Mouse (Mus musculus) lung, adult 18-20 months (tissue): Measurements from ENCODE around the gene Khdrbs2.
"Not testable (repeated sequence)": the region's sequence is repeated elsewhere in the genome, so short reads cannot be mapped to it uniquely, and the experiment has no call there.

Experiments used
- DNase-seq, 2 experiments: peaks; one replicate each; pipeline ENCODE4 v3.0.0; 2022; ENCODE audit warnings: mixed read lengths in 2 of 2

Gene Khdrbs2

DNA sequence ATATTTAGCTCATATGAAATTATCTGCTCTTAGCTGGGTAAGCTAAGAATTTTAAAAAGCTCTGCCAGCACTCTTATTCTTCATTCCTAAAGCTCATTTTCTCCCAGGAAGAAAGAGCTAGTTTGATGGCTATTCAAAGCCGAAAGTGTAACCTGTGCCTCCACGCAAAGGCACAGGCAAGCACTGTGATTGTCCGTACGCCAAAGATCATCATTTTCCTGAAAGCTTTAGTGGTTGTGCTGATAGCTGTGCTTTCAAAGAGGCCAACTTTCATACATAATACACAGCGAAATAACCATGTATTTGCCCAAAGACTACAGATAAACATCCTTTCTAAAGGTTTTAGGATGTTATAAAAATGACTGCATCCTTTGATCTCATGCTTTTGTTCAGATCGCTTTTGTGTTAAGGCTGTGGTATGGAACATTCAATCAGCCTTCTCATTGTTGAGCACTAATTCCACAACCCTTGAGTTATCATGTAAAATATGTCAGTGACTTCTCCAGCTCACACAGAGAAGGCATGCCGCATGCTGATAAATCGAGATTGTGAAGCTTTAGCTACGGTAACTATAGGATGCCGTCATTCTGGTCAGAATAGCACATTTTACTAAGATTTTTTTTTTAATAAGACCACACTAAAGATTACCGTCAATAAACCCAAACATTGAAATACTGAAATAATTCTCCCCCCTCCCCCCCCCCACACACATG is 299.1 kb downstream of the Khdrbs2 start:
- no peak for DNase-seq

DNA sequence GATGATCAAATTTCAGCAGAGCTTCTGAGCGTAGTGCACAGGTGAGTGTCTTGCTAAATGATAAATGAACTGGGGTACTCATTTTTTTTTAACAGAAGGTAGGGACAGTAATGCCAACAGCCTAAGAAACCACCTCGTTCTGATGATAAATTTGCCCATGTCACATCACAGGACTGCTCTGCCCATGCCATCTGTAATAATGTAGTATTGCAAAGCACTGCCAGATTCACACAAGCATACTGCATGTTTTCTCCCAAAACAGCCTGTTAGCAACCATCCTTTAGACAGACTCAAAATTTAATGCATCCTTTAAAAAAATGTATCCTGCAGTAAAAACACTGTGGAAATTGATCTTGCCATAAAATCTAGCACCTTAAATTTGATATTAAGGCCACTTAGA is 315.4 kb downstream of the Khdrbs2 start:
- DNase-seq = no peak

DNA sequence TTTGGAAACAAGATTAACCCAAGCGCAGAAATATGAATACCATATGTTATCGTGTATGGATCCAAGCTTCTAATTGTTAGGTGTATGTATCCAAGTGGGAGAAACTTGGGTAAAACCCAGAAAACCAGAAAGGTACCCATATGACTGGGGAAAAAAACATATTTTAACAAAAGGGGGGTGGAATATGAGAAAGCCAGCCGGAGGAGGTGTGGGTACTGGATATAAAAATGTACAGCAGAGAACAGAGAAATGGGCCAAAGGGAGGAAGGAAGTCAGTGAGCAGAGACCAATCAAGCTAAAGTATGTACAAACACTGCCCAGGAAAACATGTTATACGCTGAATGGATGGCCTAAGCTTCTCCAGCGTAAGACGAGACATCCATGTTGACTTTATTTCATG is 330.9 kb downstream of the Khdrbs2 start:
- DNase-seq = no peak

DNA sequence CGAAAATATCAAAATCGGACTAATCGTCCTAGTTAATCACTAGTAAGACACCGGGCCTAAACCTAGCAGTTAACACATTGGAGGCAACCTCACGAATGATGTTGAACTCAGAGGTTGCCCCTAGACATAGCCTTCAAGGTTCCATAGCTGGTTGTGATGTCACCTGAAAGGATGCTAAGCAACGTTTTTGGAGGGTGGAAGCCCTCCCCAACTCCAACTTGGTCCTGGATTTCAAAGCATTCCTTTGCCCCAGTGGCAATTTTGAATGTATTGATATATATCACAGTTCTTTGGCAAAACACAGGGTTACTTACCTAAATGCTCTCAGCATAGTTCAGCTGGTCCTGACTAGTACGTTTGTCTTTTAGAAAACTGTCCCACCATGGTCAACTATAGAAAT is 374.7 kb downstream of the Khdrbs2 start, which contains the start of gene Gm5415:
Gene Gm5415, minus strand, starts transcription at position 101 of the 400 bp plus-strand sequence.
- not testable (repeated sequence) for DNase-seq

DNA sequence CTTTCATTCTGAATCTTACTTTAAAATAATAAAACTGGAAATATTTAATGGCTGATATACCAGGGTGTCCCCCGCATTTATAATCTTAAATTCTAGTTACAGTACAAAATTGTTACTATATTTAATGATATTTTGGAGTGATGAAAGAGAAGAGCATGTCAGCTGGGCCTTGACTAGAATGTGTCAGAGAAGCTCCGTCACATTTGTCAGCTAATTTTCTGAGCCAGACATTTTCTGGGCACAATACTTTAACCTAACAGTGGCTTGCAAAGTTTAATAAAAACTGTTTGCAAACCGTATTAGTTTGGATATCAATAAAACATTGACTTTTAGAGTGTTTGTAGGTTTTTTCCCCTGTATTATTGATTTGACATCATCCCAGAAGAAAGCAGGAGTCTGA is 380.9 kb downstream of the Khdrbs2 start:
- DNase-seq = no peak

DNA sequence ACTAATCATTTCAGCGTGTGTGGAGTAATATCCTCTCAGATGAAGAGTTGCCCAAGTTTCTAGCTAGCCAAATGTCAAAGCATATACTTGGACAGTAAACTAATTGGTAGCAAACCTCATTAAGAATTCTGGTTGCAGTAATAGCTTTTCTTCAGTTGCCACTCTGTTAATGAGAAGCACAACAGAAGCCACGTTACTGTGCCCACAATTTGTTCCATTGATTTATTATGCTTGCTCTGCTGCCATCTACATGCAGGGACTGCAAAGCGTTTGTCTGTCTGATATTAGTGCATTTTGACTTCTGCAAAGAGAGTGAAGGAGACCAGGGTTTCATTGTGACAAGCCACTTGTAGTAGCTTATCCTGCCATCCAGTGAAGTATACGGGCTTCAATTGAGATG is 381.4 kb downstream of the Khdrbs2 start:
- DNase-seq = no peak

DNA sequence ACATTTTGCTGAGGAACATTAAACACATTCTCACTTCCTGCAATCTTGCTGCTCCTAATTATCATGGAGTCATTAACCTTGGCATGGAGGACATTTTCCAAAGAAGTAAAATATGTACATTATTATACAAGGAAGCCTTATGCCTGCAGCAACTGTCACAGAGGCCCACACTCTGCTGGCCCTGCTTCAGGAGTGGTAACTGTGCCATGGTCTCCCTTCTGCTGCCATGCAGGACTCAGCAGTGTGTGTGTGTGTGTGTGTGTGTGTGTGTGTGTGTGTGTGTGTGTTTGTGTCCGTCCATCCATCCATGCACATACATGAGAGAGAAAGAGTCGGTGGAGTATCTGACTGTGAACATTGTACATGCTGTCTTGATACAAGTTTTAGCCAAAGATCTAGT is 396.4 kb downstream of the Khdrbs2 start:
- no peak for DNase-seq

DNA sequence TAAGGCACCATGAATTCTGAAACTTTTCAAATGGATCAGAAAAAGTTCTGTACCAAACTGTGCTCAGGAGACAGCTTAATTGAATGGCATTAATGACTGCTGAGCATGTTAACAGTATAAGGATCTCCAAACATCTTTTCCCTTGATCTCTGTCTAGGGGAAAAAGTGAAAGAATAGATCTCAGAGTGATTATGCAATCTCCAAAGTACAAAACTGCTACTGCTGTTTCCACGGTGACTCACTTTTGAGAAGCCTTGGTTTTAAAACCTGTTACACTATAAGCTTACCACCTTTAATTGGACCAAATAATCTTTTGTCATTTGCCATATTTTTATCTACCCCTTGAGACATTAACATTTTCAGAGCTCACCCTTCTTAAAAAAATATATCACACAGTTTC is 453.5 kb downstream of the Khdrbs2 start:
- no peak for DNase-seq

DNA sequence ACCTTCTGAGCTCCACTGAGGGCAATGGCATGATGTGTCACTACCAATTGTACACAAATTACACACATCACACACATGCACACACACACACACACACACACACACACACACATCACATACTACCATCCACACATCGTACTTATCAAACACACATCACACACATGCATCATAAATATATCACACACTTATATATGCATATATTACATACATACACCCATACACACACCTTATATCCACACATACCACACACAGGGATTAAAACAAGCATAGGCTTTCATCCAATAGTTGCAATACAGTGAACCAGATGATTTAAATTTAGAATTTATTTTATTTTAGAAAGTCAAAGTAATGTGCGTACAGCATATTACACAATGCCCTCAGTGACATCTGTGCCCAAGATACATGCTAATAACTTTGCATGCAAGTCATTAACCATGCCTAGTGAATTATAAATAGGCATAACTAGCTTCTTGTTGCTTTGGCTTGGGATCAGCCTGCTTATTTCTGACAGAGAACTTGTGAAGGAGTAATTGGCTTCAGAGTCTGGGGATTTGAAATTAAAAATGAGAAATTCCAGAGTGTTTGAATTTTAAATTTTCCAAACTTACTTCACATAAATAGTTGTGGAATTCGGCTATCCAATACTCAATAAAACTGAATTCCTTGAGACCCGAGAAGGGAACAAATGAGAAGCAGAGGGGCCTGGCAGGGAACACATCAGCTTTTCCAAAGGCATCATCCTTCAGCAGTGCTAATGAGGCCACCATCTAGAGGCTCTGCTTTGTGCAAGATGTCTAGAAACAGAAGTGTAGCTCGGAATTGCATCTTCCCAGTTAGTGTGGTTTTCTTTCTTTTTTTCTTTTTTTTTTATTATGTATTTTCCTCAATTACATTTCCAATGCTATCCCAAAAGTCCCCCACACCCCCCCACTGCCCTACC is 460.2 kb downstream of the Khdrbs2 start:
- DNase-seq = no peak

DNA sequence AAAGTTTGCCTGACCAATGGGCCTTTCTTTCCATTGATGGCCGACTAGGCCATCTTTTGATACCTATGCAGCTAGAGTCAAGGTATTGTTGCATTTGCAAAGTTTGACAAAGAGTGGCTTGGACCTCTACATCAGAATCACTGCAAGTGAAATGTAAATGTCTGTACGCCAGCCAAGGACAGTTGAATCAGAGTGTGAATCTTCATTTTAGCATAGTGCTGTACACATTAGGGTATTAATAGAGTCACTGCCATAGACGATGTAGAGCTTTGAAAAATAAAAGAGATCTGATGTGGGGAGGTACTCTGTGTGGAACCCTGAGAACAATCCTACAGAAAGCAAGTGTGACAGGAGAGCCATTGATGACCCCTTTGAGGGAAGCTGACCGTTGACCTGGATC is 460.9 kb downstream of the Khdrbs2 start:
- DNase-seq = no peak

DNA sequence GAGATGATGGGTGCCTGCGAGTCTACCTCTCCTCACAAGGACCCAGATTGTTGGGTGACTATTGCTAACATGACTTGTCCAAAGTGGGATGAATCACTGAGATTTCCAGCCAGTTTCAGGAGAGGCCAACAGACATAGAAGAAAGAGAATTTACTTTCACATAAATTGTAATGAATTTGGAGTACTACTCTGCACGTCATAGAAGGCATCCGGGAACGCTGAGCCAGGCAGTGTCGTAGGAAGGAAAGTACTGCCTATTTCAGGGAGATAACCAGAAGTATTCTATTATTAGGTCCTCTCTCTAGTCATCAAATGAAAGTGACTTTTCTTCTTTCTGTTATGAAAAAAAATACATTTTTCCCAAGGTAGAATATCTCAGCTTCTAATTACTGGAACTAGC is 466.6 kb downstream of the Khdrbs2 start:
- no peak for DNase-seq

DNA sequence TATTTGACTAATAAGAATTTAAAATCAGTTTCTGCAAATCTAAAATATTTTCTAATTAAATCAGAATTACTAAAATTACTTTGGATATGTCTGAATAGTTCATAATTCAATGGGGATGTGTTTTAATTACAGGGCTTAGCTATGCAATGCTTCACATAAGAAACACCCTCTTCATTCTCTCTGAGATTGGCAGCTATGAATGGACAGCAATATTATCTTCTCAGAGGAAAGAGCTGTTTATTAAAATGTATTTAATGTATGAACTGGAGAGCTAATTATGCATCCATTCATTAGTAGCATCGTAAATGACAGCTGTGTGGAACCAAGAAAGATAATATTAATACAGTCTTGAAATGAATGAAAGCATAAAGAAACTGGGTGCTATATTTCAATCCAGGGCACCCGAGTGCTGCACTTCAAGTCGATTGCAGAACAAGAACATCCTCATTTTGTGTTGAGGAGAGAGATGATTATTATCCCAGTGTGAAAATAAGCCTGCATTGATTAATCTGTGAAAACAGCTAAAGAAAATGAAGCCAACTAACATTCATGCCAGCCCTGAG is 477.2 kb downstream of the Khdrbs2 start:
- DNase-seq = no peak

DNA sequence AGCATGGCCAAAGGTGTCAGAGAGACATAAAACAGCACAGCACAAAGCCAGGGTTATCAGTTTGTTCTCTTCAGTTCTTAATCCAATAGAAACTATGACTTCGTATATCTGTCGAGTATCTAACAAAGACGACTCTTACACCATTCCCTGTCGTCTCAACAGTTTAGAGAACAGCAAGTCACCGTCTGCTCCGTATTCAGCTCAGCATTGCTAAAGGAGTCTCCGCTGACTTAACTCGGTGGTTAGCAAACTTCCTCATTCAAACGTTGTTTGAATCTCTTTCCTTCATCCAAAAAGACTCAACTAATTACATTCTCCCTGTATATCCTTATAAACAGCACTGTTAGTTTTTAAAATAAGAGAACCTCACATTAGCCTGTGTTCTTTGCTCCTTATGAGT is 521.3 kb downstream of the Khdrbs2 start:
- no peak for DNase-seq

DNA sequence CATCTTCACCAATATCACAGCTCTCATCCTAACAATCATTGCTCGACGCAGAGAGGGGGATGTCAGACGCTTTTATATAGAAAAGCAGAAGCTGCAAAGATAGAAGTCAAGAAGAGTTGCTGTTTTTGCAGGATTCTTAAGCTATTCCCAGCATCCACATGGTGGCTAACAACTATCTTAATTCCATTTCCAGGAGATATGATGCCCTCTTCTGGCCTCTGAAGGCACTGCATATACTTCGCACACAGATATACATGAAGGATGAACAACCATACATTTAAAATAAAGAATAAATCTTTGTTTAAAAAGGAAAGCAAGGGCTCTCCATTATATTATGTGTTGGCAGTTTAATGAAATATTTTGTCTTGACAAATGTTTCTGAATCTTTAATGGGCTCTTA is 527.6 kb downstream of the Khdrbs2 start:
- DNase-seq = no peak

DNA sequence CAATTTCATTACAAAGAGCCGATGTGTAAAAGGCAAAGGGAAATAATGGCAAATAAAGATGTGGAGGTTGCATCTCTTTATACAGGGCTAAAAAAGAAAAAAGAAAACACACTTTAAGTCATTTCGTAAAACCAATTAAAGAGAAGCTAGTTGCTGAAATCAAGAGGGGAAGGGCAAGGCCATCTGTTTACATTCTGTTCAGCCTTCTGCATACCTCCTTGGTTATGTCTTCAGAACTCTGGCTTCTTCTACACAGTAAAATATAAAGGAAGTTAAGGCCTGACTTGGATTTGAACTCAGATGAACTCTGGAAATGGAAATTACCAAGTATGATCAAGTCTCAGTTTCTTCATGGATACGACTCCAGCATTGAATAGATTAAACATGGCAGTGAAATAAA is 528.8 kb downstream of the Khdrbs2 start:
- DNase-seq = no peak
